9 mouse cellular contexts compared by ENCODE assay signal in genomic region chr11:54884197-54884828, GRCm38 (mm10). TPM values are rescaled to one million over a fixed set of nuclear protein-coding genes. Genes with fewer than 3 reads are reported as not detected.
DNase-seq lines count a peak whose midpoint lies in the region; ATAC-seq and TF ChIP-seq lines count a peak whose summit lies in the region.
"Had no signal": no experiment of that assay in that cellular context is flagged by ENCODE, and none has a peak within 500 bp of the region (broad histone marks: within the 10 kb centered on the region; RNA-seq: fewer than 3 reads in every experiment).

No protein-coding gene starts in this region.

- peaks cover 49% of the 10 kb centered on the region for H3K4me1 ChIP-seq in heart, postnatal 0 days (ENCODE audit: control insufficient read depth, insufficient read depth)
- peaks cover 3% of the 10 kb centered on the region for H3K4me1 ChIP-seq in testis, adult 2 months (ENCODE audit: control insufficient read depth, insufficient read depth, low read length)
- H3K4me1 ChIP-seq in limb, embryonic 13.5 days = peaks cover 22% of the 10 kb centered on the region
- H3K4me1 ChIP-seq in stomach, postnatal 0 days (replicated peaks; ENCODE audit: control insufficient read depth, insufficient read depth) = no peaks in the 10 kb centered on the region

- WGBS in heart, postnatal 0 days = 81% methylated on average over 5 of the region's 5 CpGs
- WGBS in limb, embryonic 13.5 days = 66% methylated on average over 5 of the region's 5 CpGs
- 78% methylated on average over 5 of the region's 5 CpGs for WGBS in stomach, postnatal 0 days

- H3K27ac ChIP-seq in heart, postnatal 0 days (ENCODE audit: low read depth) = peak overlapping the region; percentile 68
- H3K27ac ChIP-seq in testis, adult 2 months (ENCODE audit: control insufficient read depth, insufficient read depth, low read depth, low read length) = peak overlapping the region; percentile 77; the same call in 1 of the 2 replicates
- H3K27ac ChIP-seq in limb, embryonic 13.5 days = no peak overlapping the region; the same call in 1 of the 2 replicates
- H3K27ac ChIP-seq in stomach, postnatal 0 days (replicated peaks) = peak overlapping the region; percentile 53

- no peak overlapping the region for H3K4me3 ChIP-seq in heart, postnatal 0 days (ENCODE audit: low read depth, low read length)
- H3K4me3 ChIP-seq in testis, adult 2 months (ENCODE audit: control insufficient read depth, low read depth, low read length) = no peak overlapping the region
- H3K4me3 ChIP-seq in limb, embryonic 13.5 days = no peak overlapping the region
- H3K4me3 ChIP-seq in stomach, postnatal 0 days (ENCODE audit: low read depth, low read length) = no peak overlapping the region

- no peaks in the 10 kb centered on the region for H3K36me3 ChIP-seq in heart, postnatal 0 days (replicated peaks; ENCODE audit: control insufficient read depth, insufficient read depth, low read length)
- H3K36me3 ChIP-seq in testis, adult 2 months (ENCODE audit: control insufficient read depth, insufficient read depth, low read length) = no peaks in the 10 kb centered on the region
- H3K36me3 ChIP-seq in limb, embryonic 13.5 days = no peaks in the 10 kb centered on the region
- no peaks in the 10 kb centered on the region for H3K36me3 ChIP-seq in stomach, postnatal 0 days (ENCODE audit: control insufficient read depth, insufficient read depth, low read length)

- no peaks in the 10 kb centered on the region for H3K9me3 ChIP-seq in heart, postnatal 0 days (replicated peaks; ENCODE audit: control insufficient read depth, low read length)
- no peaks in the 10 kb centered on the region for H3K9me3 ChIP-seq in limb, embryonic 13.5 days
- no peaks in the 10 kb centered on the region for H3K9me3 ChIP-seq in stomach, postnatal 0 days (ENCODE audit: control insufficient read depth, low read length)

- TF ChIP-seq POLR2A in testis, adult 2 months (IDR thresholded peaks at IDR 0.05; ENCODE audit: control insufficient read depth, low read depth, low read length) = no peak

- no peak for TF ChIP-seq CTCF in heart, postnatal 0 days (IDR thresholded peaks at IDR 0.05; ENCODE audit: low read depth)
- no peak for TF ChIP-seq CTCF in testis, adult 2 months (IDR thresholded peaks at IDR 0.05; ENCODE audit: control insufficient read depth, insufficient read depth, insufficient replicate concordance, low read depth, low read length)
- TF ChIP-seq CTCF in stomach, postnatal 0 days (IDR thresholded peaks at IDR 0.05; ENCODE audit: low read depth) = no peak

- TF ChIP-seq EP300 in heart, postnatal 0 days (IDR thresholded peaks at IDR 0.05; ENCODE audit: low read depth) = no peak
- TF ChIP-seq EP300 in stomach, postnatal 0 days (optimal IDR thresholded peaks at IDR 0.05) = no peak

- no peak for DNase-seq in heart, postnatal 0 days (ENCODE audit: low spot score)
- DNase-seq in heart, adult 8-10 months (ENCODE audit: low spot score) = no peak
- DNase-seq in testis, postnatal 14 days (ENCODE audit: low spot score) = no peak
- DNase-seq in stomach, postnatal 0 days (ENCODE audit: low spot score) = no peak
- no peak for DNase-seq in gastrocnemius, postnatal 4 days (ENCODE audit: low spot score in 2 of 2)
- DNase-seq in cerebellum, adult 9-10 months = no peak

- ATAC-seq in heart, postnatal 0 days (ENCODE audit: insufficient read depth, low read depth) = no peak
- no peak for ATAC-seq in limb, embryonic 13.5 days (ENCODE audit: low FRiP score, low read depth)
- ATAC-seq in stomach, postnatal 0 days (ENCODE audit: low FRiP score, low TSS enrichment) = no peak

- H3K9ac ChIP-seq in heart, postnatal 0 days (replicated peaks; ENCODE audit: low read depth, low read length) = no peak overlapping the region
- H3K9ac ChIP-seq in limb, embryonic 13.5 days = no peak overlapping the region
- no peak overlapping the region for H3K9ac ChIP-seq in stomach, postnatal 0 days (ENCODE audit: low read length)

- no peaks in the 10 kb centered on the region for H3K27me3 ChIP-seq in heart, postnatal 0 days (ENCODE audit: control insufficient read depth, insufficient read depth, low read length)
- H3K27me3 ChIP-seq in testis, adult 2 months (ENCODE audit: control insufficient read depth, insufficient read depth, low read length) = no peaks in the 10 kb centered on the region
- peaks cover 21% of the 10 kb centered on the region for H3K27me3 ChIP-seq in limb, embryonic 13.5 days
- no peaks in the 10 kb centered on the region for H3K27me3 ChIP-seq in stomach, postnatal 0 days (ENCODE audit: control insufficient read depth, insufficient read depth, low read length)

- H3K4me2 ChIP-seq in heart, postnatal 0 days (ENCODE audit: low read depth, low read length) = no peak overlapping the region
- 0 out of 2 replicates have a peak overlapping the region, but pooled peaks have one; percentile 9 for H3K4me2 ChIP-seq in limb, embryonic 13.5 days (replicated peaks)
- no peak overlapping the region for H3K4me2 ChIP-seq in stomach, postnatal 0 days (replicated peaks; ENCODE audit: low read depth)

RNA-seq across cellular contexts. Expression of gene Gpx3, which starts 17.9 kb away (rescaled TPM):
- total RNA-seq in heart, postnatal 0 days (2014; rRNA removed; ENCODE audit: low replicate concordance) = 114 and 243 TPM in 2 replicates
- polyA plus RNA-seq in heart, postnatal 0 days (2015; fragmentation: Nextera tagmentation; extraction: Ambion mirVana) = 788 and 904 TPM in 2 replicates
- total RNA-seq in heart, adult 8-10 months (2022) = 100 to 1,000 TPM; 188 to 354 (median 218) TPM
- polyA plus RNA-seq in testis, adult 2 months (2012; rRNA removed) = 13.0 and 145 TPM in 2 replicates
- 33.5 and 34.6 TPM in 2 replicates for polyA plus RNA-seq in limb, embryonic 13.5 days (2015; fragmentation: Nextera tagmentation; extraction: Ambion mirVana)
- polyA plus RNA-seq in stomach, postnatal 0 days (2015; fragmentation: Nextera tagmentation; extraction: Ambion mirVana) = 185 and 206 TPM in 2 replicates
- total RNA-seq in gastrocnemius, postnatal 4 days (2021) = 10 to 100 TPM; 26.2 to 33.7 TPM
- total RNA-seq: megakaryocyte-erythroid progenitor cell, adult 5-6 weeks had no signal

RNA-seq across cellular contexts. Expression of gene Hint1, which starts 18.1 kb away (rescaled TPM):
- total RNA-seq in heart, postnatal 0 days (2014; rRNA removed; ENCODE audit: low replicate concordance) = 704 and 779 TPM in 2 replicates
- 923 and 965 TPM in 2 replicates for polyA plus RNA-seq in heart, postnatal 0 days (2015; fragmentation: Nextera tagmentation; extraction: Ambion mirVana)
- 100 to 1,000 TPM; 213 to 341 (median 275) TPM for total RNA-seq in heart, adult 8-10 months (2022)
- 372 and 405 TPM in 2 replicates for polyA plus RNA-seq in testis, adult 2 months (2012; rRNA removed)
- polyA plus RNA-seq in limb, embryonic 13.5 days (2015; fragmentation: Nextera tagmentation; extraction: Ambion mirVana) = 607 and 618 TPM in 2 replicates
- polyA plus RNA-seq in stomach, postnatal 0 days (2015; fragmentation: Nextera tagmentation; extraction: Ambion mirVana) = 745 and 824 TPM in 2 replicates
- 100 to 1,000 TPM; 291 TPM for total RNA-seq in gastrocnemius, postnatal 4 days (2021)

RNA-seq across cellular contexts. Expression of gene Lyrm7, which starts 23.6 kb away (rescaled TPM):
- 4.5 and 6.3 TPM in 2 replicates for total RNA-seq in heart, postnatal 0 days (2014; rRNA removed; ENCODE audit: low replicate concordance)
- 19.2 and 20.2 TPM in 2 replicates for polyA plus RNA-seq in heart, postnatal 0 days (2015; fragmentation: Nextera tagmentation; extraction: Ambion mirVana)
- 10 to 100 TPM; 35.9 to 40.2 (median 39.3) TPM for total RNA-seq in heart, adult 8-10 months (2022)
- polyA plus RNA-seq in testis, adult 2 months (2012; rRNA removed) = 25.3 and 25.5 TPM in 2 replicates
- 9.0 and 10.4 TPM in 2 replicates for polyA plus RNA-seq in limb, embryonic 13.5 days (2015; fragmentation: Nextera tagmentation; extraction: Ambion mirVana)
- polyA plus RNA-seq in stomach, postnatal 0 days (2015; fragmentation: Nextera tagmentation; extraction: Ambion mirVana) = 4.5 and 4.8 TPM in 2 replicates
- 10 to 100 TPM; 12.2 to 18.9 TPM for total RNA-seq in gastrocnemius, postnatal 4 days (2021)
